Mouse (Mus musculus) urinary bladder, postnatal 25 days (tissue): Measurements from ENCODE around the gene Olfr638.
"Not testable (repeated sequence)": the region's sequence is repeated elsewhere in the genome, so short reads cannot be mapped to it uniquely, and the experiment has no call there.

Experiments used
- DNase-seq: peaks from one replicate; pipeline ENCODE4 v3.0.0; 2022; ENCODE audit warnings: low spot score

Olfr638 gene

DNA sequence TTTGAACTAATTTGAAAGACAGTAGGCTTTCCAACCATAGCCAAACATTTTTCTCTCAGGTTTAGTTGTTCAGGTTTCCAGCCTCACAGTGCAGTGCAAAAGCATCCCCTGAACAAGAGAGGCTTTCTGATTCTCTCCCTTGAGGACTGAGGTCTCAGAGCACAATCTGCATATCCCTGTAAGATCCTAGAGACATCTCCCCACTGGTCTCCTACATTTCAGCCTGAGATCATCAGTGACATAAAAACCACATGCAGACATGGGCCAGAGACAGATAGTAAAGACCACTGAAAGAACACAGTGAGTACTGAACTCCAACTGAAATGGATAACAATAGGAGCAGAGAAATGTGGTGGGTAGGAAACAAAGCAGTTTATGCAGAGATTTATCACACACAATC, at the start of gene Olfr638:
Olfr638 (plus strand) TSS at position 301 of the 400 bp plus-strand sequence.
- no peak for DNase-seq

DNA sequence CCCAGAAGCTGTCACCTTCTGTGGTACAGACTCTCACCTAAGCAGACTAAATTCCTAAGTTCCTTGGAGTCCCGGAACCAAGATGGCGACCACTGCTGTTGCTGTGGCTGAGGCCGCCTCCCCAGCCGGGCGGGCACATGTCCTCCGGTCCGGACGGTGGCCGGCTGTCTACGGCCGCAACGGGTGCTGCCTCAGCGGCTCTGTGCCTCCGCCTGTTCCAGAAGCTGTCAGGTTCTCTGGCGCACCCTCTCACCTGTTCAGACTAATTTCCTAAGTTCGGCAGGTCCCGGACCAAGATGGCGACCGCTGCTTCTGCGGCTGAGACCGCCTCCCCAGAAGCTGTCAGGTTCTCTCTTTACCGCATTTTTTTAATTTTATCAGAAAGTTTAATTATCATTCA, 31.7 kb upstream of the Olfr638 start:
- not testable (repeated sequence) for DNase-seq

DNA sequence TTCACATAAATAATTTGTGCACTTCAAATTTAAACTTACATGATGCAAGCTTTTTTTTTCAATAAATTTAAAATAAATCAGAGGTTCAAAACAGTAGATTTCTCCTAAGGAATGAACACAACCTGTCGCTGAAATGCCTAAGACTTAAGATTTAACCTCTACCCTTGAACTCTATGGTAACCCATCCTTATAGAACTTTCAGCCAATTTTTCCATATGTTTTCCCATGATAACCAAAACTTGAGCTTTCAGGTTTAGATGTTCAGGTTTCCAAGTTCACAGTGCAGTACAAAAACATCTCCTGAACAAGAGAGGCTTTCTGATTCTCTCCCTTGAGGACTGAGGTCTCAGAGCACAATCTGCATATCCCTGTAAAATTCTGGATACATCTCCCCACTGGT, 27.7 kb upstream of the Olfr638 start, which contains the start of gene Olfr635:
Olfr635 (plus strand) TSS at position 301 of the 400 bp plus-strand sequence.
- no peak for DNase-seq

DNA sequence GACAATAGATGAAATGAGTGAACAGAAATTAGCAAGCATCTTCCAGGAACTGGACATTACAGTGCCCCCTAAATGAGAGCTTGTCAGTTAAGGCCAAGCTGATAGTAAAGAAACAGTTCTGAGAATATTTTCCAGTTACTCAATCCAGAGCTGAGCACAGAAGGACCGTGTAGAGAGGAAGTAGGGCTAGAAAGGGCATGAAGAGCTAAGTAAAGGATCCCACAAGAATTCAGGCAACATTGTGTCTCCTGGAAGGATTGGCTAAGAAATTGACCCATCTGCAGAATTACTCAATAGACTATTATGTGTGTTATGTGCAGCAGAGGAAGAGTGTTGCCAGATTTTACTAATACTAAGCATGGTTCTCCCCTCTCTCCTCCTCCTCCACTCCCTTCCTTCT, 26.8 kb upstream of the Olfr638 start:
- DNase-seq, result no peak

DNA sequence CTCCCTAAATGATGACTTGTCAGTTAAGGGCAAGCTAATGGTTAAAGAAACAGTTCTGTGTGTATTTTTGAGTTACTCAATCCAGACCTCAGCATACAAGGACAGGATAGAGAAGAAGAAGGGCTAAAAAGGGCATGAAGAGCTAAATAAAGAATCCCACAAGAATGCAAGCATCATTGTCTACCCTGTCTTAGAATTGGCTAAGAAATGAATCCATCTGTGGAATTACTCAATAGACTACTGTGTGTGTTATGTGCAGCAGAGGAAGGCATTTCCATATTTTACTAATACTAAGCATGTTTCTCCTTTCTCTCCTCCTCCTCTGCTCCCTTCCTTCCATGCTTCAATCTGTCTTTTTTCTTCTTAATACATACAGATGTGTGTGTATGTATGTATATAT, 578 bp downstream of the Olfr638 start:
- DNase-seq, result no peak

DNA sequence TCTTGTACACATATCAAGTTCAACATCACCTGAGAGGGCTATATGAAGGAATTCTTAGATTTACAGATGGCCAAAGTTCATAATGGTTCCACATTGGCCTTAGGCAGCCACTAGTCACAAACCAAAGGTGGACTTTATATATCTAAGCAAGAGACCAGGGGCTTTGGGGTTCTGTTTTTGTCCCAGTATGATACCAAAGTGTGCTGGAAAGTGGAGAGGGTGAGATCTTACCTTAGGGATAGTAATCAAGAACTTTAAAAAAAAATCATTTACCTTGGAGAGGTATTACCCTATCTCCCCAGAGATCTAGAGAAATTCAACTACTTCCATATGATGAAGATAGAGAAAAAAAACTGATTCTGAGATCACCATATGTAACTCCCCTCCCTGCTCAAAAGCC, 18.7 kb downstream of the Olfr638 start, which contains the start of gene Olfr639:
Olfr639 (minus strand) TSS at position 101 of the 400 bp plus-strand sequence.
- no peak for DNase-seq

DNA sequence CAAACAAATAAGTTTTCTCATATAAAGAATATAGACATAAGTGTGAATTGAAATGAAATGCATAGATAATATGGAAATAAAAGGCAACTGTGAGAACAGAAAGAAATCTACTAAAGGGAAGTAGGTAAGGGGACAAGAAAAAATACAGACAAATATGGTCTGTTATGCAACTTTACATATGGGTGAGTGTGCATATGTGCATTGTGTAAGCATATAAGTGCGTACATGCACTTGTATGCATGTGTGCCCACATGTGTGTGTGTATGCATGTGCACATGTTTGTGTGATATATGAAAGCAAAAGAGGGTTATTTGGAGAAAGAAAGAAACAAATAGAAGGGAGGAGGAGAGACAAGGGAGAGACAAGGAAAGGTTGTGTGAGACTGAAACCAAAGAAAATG, 20.4 kb downstream of the Olfr638 start:
- no peak for DNase-seq

DNA sequence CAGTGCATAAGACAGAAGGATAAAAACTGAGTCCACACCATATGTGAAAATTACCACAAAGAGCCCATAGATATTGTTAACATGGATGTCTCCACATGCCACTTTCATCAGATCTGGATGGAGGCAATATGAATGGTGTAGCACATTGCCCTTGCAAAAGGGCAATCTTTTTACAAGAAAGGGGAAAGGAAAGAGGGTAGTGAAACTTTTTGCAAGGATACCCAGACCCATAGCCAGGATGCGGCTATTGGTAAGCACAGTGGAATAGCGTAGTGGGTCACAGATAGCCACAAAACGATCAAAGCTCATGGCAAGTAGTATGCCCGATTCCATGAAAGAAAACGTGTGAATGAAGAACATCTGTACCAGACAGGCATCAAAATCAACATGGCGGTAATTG, 23.1 kb downstream of the Olfr638 start:
- DNase-seq, result no peak

DNA sequence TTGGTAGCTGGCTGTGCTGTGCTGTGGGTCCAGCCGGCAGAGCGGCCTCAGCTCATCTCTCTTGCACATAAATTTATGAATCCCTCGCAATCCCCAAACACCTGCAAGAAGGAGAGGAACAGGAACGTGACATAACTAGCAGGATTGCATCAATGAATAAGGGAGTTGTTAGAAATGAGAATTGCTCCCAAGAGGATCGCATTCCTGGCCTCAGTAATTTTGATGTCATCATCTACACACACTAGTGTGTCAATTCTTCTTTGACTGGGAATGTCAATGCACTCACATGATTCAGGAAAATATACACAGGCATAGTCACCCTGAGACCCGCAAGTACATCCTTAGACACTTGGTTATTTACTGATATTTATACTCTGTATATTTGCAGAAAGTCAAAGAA, 26.9 kb downstream of the Olfr638 start, which contains the start of gene Olfr640:
Olfr640 (minus strand) TSS at position 101 of the 400 bp plus-strand sequence.
- no peak for DNase-seq

DNA sequence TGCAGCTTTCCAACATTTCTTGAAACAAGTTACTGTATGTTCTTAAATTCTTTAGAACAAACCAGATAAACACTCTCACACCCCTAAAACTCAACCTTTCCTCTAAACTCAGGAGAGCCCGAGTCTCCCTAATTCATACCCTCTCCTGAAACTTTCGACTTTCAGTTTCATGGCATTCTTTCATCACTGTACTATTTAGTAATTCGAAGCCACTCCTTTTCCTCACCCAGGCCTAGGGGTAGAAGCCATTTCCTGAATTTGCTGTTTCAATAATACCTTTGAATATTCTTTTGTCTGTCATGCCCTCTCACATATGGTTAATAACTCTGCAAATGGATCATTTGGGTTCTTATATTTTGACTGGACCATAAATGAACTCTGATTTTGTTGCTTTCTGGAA, 28.4 kb downstream of the Olfr638 start:
- no peak for DNase-seq

DNA sequence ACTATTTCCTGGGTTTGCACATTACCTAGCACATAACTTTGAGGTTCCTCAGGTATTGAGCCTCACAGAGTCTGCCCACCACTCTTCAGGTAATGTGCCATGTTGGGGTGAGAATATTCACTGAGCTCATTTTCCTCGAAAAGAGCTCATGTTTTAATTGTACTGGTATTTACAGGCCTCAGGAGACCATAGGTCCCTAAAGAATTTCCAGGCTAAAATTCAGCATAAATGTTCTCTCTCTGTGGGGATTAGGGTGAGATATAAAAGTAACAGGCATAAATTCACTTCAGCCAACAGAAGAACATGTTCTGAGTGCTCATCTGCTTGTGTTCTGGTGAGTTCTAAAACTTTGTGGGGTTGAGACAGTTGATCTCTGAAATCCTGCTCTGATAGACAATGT, 36.6 kb downstream of the Olfr638 start, which contains the start of gene Olfr641:
Olfr641 (plus strand) TSS at position 301 of the 400 bp plus-strand sequence.
- DNase-seq, result no peak

DNA sequence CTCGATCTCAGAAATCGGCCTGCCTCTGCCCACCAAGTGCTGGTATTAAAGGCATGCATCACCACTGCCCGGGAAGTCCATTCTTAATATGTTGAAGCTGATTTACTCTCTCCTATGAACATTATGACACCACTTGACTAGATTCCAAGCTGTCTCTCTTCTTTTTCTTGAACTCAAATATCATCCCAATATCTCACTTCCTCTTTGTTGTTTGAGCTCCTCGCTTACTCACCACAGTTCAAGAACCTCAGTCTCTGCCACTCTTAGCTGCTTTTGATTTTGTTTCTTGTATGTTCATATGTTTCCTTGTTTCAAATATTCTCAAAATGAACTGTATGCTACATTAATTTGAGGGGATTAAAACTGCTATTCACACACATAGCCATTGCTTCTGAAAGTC, 52.2 kb downstream of the Olfr638 start:
- DNase-seq, result no peak

DNA sequence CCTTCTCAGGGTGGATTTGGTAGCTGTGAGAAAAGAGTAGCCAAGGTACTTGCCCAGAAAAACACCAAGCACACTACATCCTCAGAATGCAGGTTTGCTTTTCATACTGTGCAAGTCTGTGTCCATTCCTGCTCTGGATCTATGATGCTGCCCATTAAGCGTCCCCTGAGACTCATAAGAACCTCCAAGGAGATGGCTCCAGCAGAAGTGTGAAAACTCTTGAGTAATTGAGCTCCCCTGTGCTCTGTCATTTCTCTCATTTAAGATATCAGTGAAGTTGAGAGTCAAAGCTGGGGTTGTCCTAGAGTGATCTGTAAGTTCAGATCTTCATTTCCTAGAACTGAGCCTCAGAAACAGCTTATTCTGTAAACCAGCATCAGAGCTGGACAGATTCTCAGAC, 54.0 kb downstream of the Olfr638 start, which contains the start of gene Olfr642:
Olfr642 (minus strand) TSS at position 101 of the 400 bp plus-strand sequence.
- DNase-seq, result no peak
